Mouse (Mus musculus) G1E (cell line): ENCODE measurements around the gene Tmem44. TPM values are rescaled to one million over a fixed set of nuclear protein-coding genes. Genes with fewer than 3 reads are reported as not detected.

ENCODE experiments used
- ATAC-seq: 2 replicates; pipeline ENCODE4 v1.8.0; 2016; ENCODE audit warnings: mild to moderate bottlenecking; ENCODE audit not compliant: insufficient number of reproducible peaks, poor library complexity, low FRiP score, severe bottlenecking; ENCODE audit errors: extremely low read depth
- DNase-seq: peaks from one replicate; pipeline ENCODE4 v3.0.0; 2012; ENCODE audit warnings: low spot score
- H3K27me3 ChIP-seq: 2 replicates; pipeline ENCODE4 v1.6.1; 2012; ENCODE audit warnings: mild to moderate bottlenecking, low read length, inconsistent platforms; ENCODE audit not compliant: insufficient read depth
- H3K36me3 ChIP-seq: replicated peaks from 2 replicates; pipeline ENCODE3; 2012; ENCODE audit warnings: mild to moderate bottlenecking, inconsistent platforms
- H3K4me1 ChIP-seq: 2 replicates; pipeline ENCODE4 v1.6.1; 2012; ENCODE audit warnings: low read depth, low read length, inconsistent platforms, mixed read lengths; ENCODE audit not compliant: insufficient read depth
- H3K4me3 ChIP-seq: 2 replicates; pipeline ENCODE4 v1.5.1; 2012; ENCODE audit warnings: low read depth, mild to moderate bottlenecking, inconsistent platforms, low read length, moderate library complexity, mixed read lengths
- H3K9me3 ChIP-seq: replicated peaks from 2 replicates; pipeline ENCODE4 v1.6.1; 2012; ENCODE audit warnings: inconsistent platforms
- CTCF ChIP-seq: IDR thresholded peaks from 2 replicates; pipeline ENCODE4 v1.5.1; 2012; ENCODE audit warnings: low read depth, low read length, inconsistent platforms, mixed read lengths
- GATA1 ChIP-seq: IDR thresholded peaks from 2 replicates; pipeline ENCODE4 v1.6.1; 2012; ENCODE audit warnings: borderline replicate concordance, low read length, inconsistent platforms, mixed read lengths
- GATA2 ChIP-seq: IDR thresholded peaks from 2 replicates; pipeline ENCODE4 v1.6.1; 2012; ENCODE audit warnings: low read depth, low read length, inconsistent platforms, borderline replicate concordance
- POLR2AphosphoS5 ChIP-seq: IDR thresholded peaks from 2 replicates; pipeline ENCODE4 v1.6.1; 2012; ENCODE audit warnings: low read depth, low read length, inconsistent platforms; ENCODE audit not compliant: insufficient replicate concordance
- TAL1 ChIP-seq: conservative IDR thresholded peaks from 2 replicates; pipeline ENCODE4 v1.6.1; 2012; ENCODE audit warnings: low read depth, low read length, inconsistent platforms, mixed read lengths
- polyA plus RNA-seq: library from polyadenylated mRNA; stranded (reverse); fragments of >175 nt; gene quantifications from 2 replicates; pipeline ENCODE4 v1.2.3, GENCODE M21; 2012
- total RNA-seq, 2 experiments: library from RNA; stranded (forward) in 1 of 2; stranded (reverse) in 1 of 2; fragments of 200-1000 nt in 1 of 2; fragments of >200 nt in 1 of 2; fragmentation: Nextera tagmentation in 1 of 2; gene quantifications; 2 replicates each; pipeline ENCODE4 v1.2.3; 2014 to 2017

Gene Tmem44
- total and polyA plus RNA-seq, 3 experiments: 11.8 to 72.7 (median 25.4) TPM

- H3K9me3 ChIP-seq: no peaks in the 10 kb centered on the region
- no peak for TF ChIP-seq CTCF
- no peak for TF ChIP-seq POLR2AphosphoS5
- TF ChIP-seq GATA2: no peak
- TF ChIP-seq GATA1: no peak
- no peak for TF ChIP-seq TAL1
- DNase-seq (no peak), ATAC-seq (no peak)
- no peak overlapping the region for H3K4me3 ChIP-seq
- H3K27me3 ChIP-seq: no peaks in the 10 kb centered on the region
- peaks cover 28% of the 10 kb centered on the region for H3K4me1 ChIP-seq
- H3K36me3 ChIP-seq: peaks cover 76% of the 10 kb centered on the region
Measured at GRCm38 (mm10) chr16:30515418-30515817, 35.2 kb downstream of the Tmem44 start.

- DNase-seq (no peak), ATAC-seq (no peak)
- peaks cover 41% of the 10 kb centered on the region for H3K4me1 ChIP-seq
- H3K9me3 ChIP-seq: no peaks in the 10 kb centered on the region
- peaks cover 60% of the 10 kb centered on the region for H3K36me3 ChIP-seq
- TF ChIP-seq GATA2: no peak
- no peak for TF ChIP-seq GATA1
- no peak for TF ChIP-seq CTCF
- no peak for TF ChIP-seq POLR2AphosphoS5
- TF ChIP-seq TAL1: no peak
- peaks cover 6% of the 10 kb centered on the region for H3K27me3 ChIP-seq
- H3K4me3 ChIP-seq: no peak overlapping the region
Measured at GRCm38 (mm10) chr16:30513050-30514024, 37.3 kb downstream of the Tmem44 start.

GRCm38 (mm10) chr16:30512375-30513049 is 38.1 kb downstream of the Tmem44 start:
- Histone ChIP-seq H3K4me3 (no peak overlapping the region), H3K36me3 (peaks cover 52% of the 10 kb centered on the region), H3K9me3 (no peaks in the 10 kb centered on the region), H3K4me1 (peaks cover 41% of the 10 kb centered on the region), H3K27me3 (peaks cover 6% of the 10 kb centered on the region)
- no peak for ATAC-seq
- DNase-seq: no peak
- TF ChIP-seq POLR2AphosphoS5: no peak
- no peak for TF ChIP-seq TAL1
- no peak for TF ChIP-seq GATA1

- peaks cover 44% of the 10 kb centered on the region for H3K36me3 ChIP-seq
- peaks cover 6% of the 10 kb centered on the region for H3K27me3 ChIP-seq
- H3K9me3 ChIP-seq: no peaks in the 10 kb centered on the region
- TF ChIP-seq POLR2AphosphoS5: no peak
- TF ChIP-seq CTCF: no peak
- no peak for TF ChIP-seq TAL1
- TF ChIP-seq GATA1: no peak
- TF ChIP-seq GATA2: no peak
- H3K4me1 ChIP-seq: peaks cover 41% of the 10 kb centered on the region
- ATAC-seq (no peak), DNase-seq (no peak)
- H3K4me3 ChIP-seq: no peak overlapping the region
Measured at GRCm38 (mm10) chr16:30511563-30512340, 38.9 kb downstream of the Tmem44 start.

GRCm38 (mm10) chr16:30510504-30511451 is 39.9 kb downstream of the Tmem44 start:
- ATAC-seq (no peak), DNase-seq (no peak)
- peaks cover 38% of the 10 kb centered on the region for H3K36me3 ChIP-seq
- H3K4me3 ChIP-seq: peak overlapping the region; percentile 46; the same call in 1 of the 2 replicates
- H3K4me1 ChIP-seq: peaks cover 43% of the 10 kb centered on the region
- peaks cover 6% of the 10 kb centered on the region for H3K27me3 ChIP-seq
- no peaks in the 10 kb centered on the region for H3K9me3 ChIP-seq
- TF ChIP-seq GATA1 (no peak), CTCF (no peak), POLR2AphosphoS5 (no peak), GATA2 (no peak), TAL1 (no peak)
